Mouse (Mus musculus) ovary, postnatal 36 days (tissue): ENCODE measurements around the gene Il1rl2.
"Not testable (repeated sequence)": the region's sequence is repeated elsewhere in the genome, so short reads cannot be mapped to it uniquely, and the experiment has no call there.

ENCODE experiments used
- DNase-seq: peaks from one replicate; pipeline ENCODE4 v3.0.0; 2022; ENCODE audit warnings: low spot score, mixed read lengths

Gene Il1rl2

GRCm38 (mm10) chr1:40324457-40324856 is at the start of gene Il1rl2:
TSS of gene Il1rl2 (plus strand) at chr1:40324610.
- DNase-seq = no peak

DNA sequence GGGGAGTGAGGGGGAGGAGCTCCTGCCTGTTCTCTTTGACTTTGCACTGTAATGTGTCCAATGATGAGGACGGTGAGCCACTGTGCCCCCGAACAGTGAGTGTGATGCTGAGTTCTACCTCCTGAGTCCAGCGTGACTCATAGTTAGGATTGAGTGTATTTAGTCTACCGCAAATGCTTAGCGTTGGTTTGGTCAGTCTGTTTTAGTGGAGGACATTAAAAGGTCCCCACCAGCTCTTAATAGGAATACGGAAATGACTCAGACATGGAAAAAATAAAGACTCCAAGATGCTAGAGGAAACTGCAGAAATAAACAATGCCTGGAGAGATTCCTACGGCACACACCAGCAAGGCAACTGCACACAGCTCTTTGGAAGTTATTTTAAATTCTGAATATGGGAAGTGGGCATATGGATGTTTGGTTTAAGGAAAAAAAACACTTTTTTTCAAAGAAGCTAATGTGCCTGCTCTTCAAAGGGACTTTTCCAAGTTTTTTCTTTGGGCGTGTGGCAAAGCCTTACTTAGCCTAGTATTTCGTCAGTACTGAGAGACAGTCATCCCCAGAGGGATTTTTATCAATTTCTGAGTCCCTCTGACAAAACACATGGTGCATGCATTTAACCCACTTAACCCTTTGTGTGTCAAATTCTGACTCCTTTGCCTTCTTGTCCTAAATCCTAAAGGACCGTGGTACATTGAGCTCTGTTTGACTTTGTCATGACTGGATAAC is 49.0 kb upstream of the Il1rl2 start:
- DNase-seq = no peak

DNA sequence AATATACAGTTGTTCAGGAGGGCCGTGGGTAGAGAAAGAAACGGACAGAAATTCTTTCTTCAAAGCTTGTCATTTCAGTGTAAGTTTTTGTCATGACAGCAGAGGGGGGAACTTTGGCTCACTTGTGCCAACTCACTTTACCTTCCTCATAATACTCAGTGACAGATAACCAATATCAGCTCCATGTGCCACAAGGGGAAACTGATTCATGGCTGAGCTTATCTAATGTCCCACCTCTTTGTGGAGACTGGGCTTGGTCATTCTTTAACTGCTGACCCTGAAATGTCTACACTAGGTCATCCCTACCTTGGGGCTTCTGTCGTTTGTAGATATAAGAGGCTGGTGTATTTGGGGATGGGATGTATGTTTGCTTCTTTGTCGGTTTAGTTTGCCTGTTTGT is 46.5 kb upstream of the Il1rl2 start:
- no peak for DNase-seq

- DNase-seq = no peak
These were observed 45.7 kb upstream of the Il1rl2 start for GRCm38 (mm10) chr1:40278720-40279119.

DNA sequence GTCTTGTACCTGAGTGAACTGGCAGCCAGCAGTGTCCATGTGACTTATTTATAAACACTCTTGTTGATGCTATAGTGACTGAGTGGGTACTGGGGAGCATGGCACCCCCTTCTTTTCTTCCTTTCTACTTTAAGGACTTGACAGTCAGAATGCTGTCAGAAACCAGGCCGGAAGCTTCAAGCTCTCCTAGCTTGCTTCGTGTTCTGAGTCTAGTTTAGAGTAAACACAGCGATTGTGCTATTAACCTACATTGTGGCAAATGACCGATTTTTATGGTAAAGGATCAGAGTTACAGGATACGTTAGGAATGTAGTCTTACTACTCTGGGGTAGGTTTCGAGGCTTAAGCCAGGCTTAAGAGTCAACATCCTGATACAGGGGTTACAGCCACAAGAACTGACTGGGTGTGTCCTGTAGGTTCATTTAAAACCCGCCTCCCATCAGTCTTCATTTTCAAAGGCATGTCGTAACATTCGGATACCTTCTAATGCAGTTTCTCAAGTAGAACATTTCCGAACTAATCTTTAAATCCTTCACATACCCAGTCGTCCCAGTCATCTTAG is 45.1 kb upstream of the Il1rl2 start:
- no peak for DNase-seq

DNA sequence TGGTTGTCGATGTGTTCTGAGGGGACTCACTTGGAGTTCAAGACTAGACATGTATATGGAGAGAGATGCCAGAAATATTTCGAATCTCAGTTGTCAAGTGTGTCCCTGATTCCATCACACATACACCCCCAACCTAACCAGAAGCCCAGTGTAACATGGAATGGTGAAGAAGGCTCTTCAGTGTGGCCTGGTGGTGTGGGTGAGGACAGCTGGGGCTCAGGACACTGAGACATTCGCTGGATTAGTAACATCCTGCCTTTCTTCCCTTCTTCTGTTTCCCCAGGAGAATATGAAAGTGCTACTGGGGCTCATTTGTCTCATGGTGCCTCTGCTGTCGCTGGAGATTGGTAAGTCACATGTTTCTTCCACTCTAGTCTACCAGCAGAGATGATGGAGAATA is 42.5 kb upstream of the Il1rl2 start:
- no peak for DNase-seq

- no peak for DNase-seq
These were observed 42.0 kb upstream of the Il1rl2 start for GRCm38 (mm10) chr1:40282394-40282793.

- DNase-seq = no peak
These were observed 40.4 kb upstream of the Il1rl2 start for GRCm38 (mm10) chr1:40283995-40284394.

GRCm38 (mm10) chr1:40290489-40291255 is 33.7 kb upstream of the Il1rl2 start:
- no peak for DNase-seq

GRCm38 (mm10) chr1:40292231-40292630 is 32.2 kb upstream of the Il1rl2 start:
- no peak for DNase-seq

DNA sequence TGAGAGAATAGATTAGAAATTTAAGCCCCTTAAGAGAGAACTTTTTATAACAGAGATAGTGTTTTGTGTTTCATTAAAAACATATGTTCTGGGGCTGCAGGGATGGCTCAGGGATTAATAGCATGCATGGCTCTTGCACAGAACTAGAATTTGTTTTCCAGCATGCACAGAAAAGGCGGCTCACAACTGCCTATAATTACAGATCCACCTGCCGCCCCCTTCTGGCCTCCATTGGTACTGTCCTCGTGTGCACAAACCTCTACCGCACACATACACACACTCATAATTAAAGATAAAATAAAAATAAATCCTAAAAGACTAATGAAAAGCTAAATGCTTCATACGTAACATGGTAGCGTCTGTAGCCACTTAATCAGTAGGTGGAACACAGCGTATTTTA is 30.5 kb upstream of the Il1rl2 start:
- DNase-seq = no peak

DNA sequence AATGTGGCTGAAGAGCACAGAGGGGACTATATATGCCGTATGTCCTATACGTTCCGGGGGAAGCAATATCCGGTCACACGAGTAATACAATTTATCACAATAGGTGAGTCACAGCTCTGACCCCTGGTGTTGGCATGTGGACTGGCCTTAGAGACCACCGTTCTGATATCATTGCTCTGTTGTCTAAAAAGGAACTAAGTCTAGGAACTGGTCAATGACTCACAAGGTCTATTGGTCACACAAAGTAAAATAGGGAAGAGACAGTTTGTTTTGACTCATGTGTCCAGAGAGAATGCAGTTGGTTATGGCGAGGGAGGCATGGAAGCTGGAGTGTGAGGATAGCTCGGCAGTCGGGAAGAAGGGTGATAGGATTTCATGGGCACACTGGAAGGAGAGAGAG is 29.6 kb upstream of the Il1rl2 start:
- no peak for DNase-seq

- no peak for DNase-seq
These were observed 26.4 kb upstream of the Il1rl2 start for GRCm38 (mm10) chr1:40298053-40298452.

GRCm38 (mm10) chr1:40303179-40303866 is 21.1 kb upstream of the Il1rl2 start:
- DNase-seq = no peak

DNA sequence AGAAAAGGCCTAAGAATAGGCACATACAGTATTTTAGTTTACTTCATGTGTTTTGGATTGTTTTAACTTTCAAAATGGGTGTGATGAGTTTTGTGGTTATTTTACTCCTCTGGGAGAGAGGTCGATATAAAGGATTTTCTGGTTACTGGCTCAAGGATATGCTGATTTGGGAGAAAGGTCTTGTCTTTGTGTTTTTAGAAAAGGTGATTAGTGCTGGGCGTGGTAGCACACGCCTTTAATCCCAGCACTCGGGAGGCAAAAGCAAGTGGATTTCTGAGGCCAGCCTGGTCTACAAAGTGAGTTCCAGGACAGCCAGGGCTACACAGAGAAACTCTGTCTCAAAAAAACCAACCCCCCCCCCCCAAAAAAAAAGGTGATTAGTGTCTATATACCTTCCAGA is 20.1 kb upstream of the Il1rl2 start:
- not testable (repeated sequence) for DNase-seq

GRCm38 (mm10) chr1:40306111-40306510 is 18.3 kb upstream of the Il1rl2 start:
- no peak for DNase-seq

GRCm38 (mm10) chr1:40311123-40311522 is 13.3 kb upstream of the Il1rl2 start:
- no peak for DNase-seq

DNA sequence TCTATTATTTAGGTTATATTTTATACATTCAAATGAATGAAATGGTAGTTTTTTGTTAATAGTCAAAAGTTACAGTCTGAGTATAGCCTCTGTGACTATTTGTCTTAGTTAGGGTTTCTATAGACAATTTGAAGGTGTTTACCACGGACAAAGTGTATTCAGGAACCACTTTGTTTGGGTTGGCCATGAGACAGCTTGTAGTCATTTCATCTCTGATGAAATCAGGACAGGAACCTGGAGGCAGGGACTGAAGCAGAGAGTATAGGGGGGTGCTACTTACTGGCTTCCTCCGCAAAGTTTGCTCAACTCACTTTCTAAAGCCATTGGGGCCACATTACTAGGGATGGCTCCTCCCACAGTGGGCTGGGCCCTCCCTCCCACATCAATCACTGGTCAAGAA is 12.8 kb upstream of the Il1rl2 start:
- DNase-seq = no peak

- no peak for DNase-seq
These were observed 10.4 kb upstream of the Il1rl2 start for GRCm38 (mm10) chr1:40314016-40314415.

GRCm38 (mm10) chr1:40317657-40318056 is 6.8 kb upstream of the Il1rl2 start:
- DNase-seq = no peak

DNA sequence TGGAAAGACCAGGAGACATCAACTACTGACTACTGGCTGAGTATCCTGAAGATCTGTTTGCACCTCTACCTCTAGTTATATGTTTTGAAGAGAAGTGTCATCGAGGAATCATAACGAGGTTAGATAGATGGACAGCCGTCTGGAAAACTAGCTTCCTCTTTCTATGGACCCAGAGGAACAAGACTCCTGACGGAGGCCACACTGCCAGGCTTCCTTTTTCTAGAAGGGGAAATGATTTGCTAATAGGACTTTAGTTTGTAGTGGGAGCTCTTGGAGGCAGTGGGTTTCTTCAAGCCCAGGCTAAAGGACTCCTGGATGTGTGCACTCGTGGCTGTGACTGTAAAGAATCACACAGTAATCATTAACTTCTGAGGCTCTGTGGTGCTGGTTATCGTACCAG is 2.6 kb upstream of the Il1rl2 start:
- no peak for DNase-seq

DNA sequence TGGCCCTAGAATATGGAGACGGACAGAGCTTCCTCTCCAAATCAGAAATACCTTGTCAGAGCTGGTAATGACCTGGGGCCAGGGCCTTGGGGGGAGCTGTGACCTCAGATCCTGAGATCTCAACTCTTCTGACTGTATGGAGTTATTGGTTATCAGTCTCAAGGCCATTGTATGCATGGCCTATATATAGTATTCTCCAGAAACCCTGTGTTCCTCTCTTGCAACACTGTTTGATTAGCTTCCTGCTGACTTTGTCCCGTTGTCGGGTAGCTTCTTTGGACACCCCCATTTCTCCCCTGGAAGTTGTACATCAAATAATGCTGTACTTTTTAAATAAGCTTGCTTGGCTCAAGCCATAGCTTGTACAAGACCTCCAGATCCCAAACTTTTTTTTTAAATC is 1.9 kb upstream of the Il1rl2 start:
- DNase-seq = no peak
